Mouse (Mus musculus) testis, postnatal 14 days (tissue): ENCODE measurements around the gene Ptgdr2.
A peak's percentile ranks its signal among the peaks of the same experiment; 100 is the strongest.

ENCODE experiments used
- DNase-seq: peaks from one replicate; pipeline ENCODE4 v3.0.0; 2021; ENCODE audit warnings: low spot score

Gene Ptgdr2

DNA sequence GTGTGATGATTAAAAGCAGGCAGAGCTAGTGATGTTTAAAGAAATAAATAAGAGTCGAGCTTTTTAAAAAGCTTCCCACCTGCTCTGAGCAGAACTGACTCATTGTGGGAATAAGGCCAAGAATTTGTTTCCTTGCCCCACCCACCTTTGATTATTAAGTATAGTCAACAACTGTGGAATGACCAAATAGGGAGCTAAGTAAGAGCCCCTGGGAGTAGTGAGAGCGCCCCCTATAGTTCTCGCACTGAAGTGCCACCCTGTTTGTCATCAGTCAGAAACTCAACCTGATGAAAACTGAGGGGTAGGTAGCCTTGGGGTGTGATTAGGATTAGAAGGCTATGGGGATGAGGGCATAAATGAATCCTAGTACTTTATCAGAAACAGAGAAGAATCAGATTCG, 39.4 kb downstream of the Ptgdr2 start:
- DNase-seq, result no peak

DNA sequence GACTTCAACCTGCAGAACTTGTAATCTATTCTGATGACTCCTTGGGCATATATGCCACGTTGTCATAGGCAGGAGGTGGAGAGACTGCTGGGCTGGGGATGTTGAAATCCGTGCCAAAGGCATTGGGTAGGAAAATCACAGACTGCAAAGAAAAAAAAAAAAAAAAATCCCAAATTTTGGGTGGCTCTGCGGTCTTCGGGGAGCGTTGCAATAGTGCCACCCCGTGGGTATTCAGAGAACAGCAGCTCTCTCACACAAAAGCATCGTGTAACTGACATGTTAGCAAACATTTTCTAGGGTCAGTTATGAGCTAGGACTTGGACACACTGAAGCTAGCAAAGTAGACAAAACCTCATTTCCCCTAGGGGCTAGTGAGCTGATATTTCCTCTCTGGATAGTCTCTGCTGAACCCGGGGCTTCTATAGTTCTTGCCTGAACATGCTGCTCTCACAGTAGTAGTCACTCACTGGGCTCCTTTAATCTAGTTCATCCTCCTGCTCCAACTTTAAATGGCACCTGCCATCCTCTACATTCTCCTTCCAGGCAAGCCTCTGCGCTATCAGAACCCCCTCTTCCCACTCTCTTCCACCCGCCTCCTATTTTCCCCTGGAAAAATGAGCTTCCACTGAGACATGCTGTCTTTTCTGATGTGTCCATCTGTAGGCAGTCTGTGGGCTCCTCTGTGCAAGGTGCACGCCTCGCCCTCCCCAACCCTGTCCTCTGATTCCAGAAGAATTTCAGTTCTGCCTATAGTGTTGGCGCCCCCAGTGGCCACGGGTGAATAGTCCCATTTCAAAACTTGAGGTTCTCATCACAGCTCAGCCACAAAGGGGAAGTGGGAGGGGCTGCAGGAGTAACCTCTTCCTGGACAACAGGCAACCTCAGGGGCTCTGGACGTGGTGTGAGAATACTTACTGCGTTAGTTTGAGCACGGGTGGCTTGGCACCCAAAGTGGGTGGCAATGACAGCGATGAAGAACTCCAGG, 42.5 kb downstream of the Ptgdr2 start:
- DNase-seq, result peak; percentile 51

DNA sequence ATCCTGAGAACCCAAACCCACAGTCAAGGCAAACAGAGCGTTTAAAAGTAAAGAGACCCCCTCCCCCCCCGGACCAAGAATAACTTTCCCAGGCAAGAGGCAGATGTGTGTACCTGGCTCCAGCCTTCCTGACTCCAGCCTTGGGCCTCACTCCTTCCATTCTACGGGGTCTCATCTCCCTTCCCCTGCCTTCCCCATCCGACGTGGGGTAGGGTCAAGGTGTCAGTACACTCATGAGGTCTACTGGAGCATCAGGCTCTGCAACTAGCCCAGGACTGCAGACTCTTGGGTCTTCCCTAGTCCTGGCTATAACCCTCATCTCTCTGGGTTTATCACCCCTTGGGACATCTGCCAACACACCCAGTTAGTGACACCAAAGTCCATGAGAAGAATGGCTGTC, 43.2 kb downstream of the Ptgdr2 start:
- DNase-seq, result no peak

DNA sequence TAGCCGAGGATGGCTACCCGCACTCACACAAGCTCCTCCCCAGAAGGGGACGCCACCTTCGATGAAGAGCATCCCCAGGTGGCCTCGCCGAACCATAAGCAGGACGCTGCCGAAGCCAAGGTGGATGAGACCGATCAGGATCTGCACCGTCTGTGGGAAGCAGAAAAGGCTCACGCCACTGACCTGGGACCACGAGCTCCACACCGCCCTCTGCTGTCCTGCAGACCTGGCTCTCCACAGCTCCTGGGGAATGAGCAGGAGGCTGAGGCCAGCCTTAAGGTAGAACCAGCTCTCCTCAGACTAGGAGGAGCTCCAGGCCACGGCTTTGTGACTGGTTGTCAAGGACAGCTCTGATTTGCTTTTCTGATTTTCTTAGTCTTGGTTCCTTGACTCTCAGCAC, 46.2 kb downstream of the Ptgdr2 start:
- DNase-seq, result no peak

DNA sequence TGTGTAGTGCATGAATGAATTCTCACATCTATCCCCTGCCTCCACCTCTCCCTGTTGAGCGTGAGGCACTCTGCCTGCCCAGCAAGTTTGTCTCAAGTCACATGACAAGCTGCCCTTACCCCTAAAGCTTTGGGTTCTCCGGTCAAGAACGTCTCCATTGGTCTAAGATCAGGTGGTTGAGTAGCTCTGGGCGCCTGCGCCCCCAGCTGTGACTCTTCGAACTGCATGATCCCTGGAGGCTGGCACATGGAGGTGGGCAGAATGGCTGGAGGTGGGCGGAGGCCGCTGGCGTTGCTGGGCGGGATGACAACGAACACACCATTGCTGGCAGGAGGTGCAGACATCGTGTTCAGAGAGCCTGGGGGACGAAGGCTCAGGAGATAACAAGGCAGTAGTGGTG, 47.6 kb downstream of the Ptgdr2 start:
- DNase-seq, result no peak

- DNase-seq, result no peak
Measured at GRCm38 (mm10) chr19:10985889-10986288, 48.9 kb downstream of the Ptgdr2 start.

- no peak for DNase-seq
Measured at GRCm38 (mm10) chr19:10988563-10988962, 51.6 kb downstream of the Ptgdr2 start.

DNA sequence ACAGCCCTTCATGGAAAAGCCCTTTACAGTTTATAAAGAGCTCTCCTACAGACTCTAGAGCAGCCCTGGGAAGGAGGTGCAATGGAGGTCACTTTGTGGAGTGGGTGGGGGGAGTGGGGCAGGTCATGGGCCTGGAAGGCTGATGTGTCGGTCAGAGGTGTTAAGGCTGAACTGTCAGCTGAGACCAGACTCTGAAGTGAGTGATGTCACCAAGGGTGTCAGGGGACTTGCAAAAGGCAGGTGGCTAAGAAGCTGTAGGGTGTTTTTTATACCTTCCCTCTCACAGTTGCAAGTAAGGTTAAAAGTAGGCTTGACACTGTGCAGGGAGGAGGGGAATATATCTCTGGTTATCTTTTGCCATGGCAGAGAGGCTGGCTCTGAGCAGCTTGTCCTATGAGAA, 53.8 kb downstream of the Ptgdr2 start:
- DNase-seq, result no peak

GRCm38 (mm10) chr19:10991911-10992310, 55.0 kb downstream of the Ptgdr2 start:
- no peak for DNase-seq
